Mouse (Mus musculus) cortical plate, adult 2 months (tissue): ENCODE measurements at regions not wholly inside any gene's neighbourhood (a gene's known extent, or its start where the extent isn't known, plus 50 kb on each side); places are given as distances from the start of the nearest gene placed in this dataset.

Source experiments
- CTCF ChIP-seq: fragments of 200-500 bp; IDR thresholded peaks from 2 replicates; pipeline ENCODE4 v1.5.1; 2011; ENCODE audit warnings: mild to moderate bottlenecking, control low read depth, low read length; ENCODE audit not compliant: insufficient read depth; ENCODE audit errors: extremely low read depth
- POLR2A ChIP-seq: fragments of 200-500 bp; IDR thresholded peaks from 2 replicates; pipeline ENCODE4 v1.6.1; 2011; ENCODE audit warnings: mild to moderate bottlenecking, low read length, control low read depth; ENCODE audit not compliant: insufficient read depth; ENCODE audit errors: extremely low read depth

- TF ChIP-seq CTCF = no peak
- TF ChIP-seq POLR2A = no peak
Measured at GRCm38 (mm10) chr12:112424150-112424549, 65.1 kb upstream of the A530016L24Rik start.
